ENCODE assay signal across 12 mouse cellular contexts in the genomic region with DNA sequence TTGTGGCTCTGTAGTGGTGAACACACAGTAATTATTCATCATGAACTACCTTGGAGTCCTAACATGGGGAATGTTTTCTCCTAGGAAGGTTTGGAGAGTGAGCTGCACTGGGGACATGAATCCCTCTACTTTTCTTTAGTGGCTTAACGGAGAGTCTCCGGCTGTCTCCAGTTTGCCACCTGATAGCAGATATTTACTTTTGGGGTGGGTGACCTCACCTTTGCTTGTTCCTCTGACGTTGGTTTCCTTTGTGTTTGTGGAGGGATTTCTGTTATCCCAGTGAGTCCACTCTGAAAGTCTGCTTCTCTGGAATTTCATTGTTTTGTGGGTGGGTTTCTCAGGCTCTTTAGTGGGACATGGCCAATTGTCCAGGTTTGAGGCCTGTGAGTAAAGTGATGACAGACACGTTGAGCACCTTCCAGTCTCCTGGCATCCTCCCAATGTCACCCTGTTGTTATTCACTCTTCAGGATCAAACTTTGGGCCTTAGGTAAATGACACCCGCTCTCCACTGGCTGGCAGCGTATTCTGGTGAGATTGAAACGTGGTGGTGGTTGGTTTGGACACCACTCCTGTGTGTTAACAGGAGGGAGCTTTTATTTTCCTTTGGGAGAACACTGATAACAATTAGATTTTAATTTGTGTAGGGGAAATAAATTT. TPM values are rescaled to one million over a fixed set of nuclear protein-coding genes. Genes with fewer than 3 reads are reported as not detected.
"Had no signal": no experiment of that assay in that cellular context is flagged by ENCODE, and none has a peak within 500 bp of the region (broad histone marks: within the 10 kb centered on the region; RNA-seq: fewer than 3 reads in every experiment).

No protein-coding gene starts in this region.

- H3K9me3 ChIP-seq: limb, embryonic 13.5 days; liver, embryonic 13.5 days; midbrain, embryonic 10.5 days; neural tube, embryonic 15.5 days had no signal

- H3K4me3 ChIP-seq: layer of hippocampus, adult 2 months; limb, embryonic 13.5 days; liver, embryonic 13.5 days; midbrain, embryonic 10.5 days; myocyte; neural tube, embryonic 15.5 days had no signal

- H3K36me3 ChIP-seq: liver, embryonic 13.5 days; neural tube, embryonic 15.5 days had no signal

- H3K27ac ChIP-seq: kidney, postnatal 0 days; layer of hippocampus, adult 2 months; limb, embryonic 13.5 days; liver, embryonic 13.5 days; neural tube, embryonic 15.5 days had no signal

- H3K27me3 ChIP-seq: limb, embryonic 13.5 days; liver, embryonic 13.5 days; neural tube, embryonic 15.5 days had no signal

- H3K9ac ChIP-seq: limb, embryonic 13.5 days; liver, embryonic 13.5 days; neural tube, embryonic 15.5 days had no signal

- DNase-seq: kidney, adult 11 months; kidney, adult 9 months; kidney, postnatal 36 days; liver, embryonic 13.5 days; midbrain, embryonic 14.5 days; thymus, postnatal 4 days had no signal

- H3K4me2 ChIP-seq: limb, embryonic 13.5 days; liver, embryonic 13.5 days; neural tube, embryonic 15.5 days had no signal

RNA-seq across cellular contexts. Expression of a gene that starts 6.4 kb away (rescaled TPM):
- total RNA-seq: layer of hippocampus, adult 2 months had no signal
